Mouse (Mus musculus): Measurements from ENCODE around the gene Ppp1r13b. TPM values are rescaled to one million over a fixed set of nuclear protein-coding genes. Genes with fewer than 3 reads are reported as not detected.

The Ppp1r13b gene
- total and polyA plus RNA-seq, 3 experiments, result 19.7 to 41.7 (median 28.1) TPM

DNA sequence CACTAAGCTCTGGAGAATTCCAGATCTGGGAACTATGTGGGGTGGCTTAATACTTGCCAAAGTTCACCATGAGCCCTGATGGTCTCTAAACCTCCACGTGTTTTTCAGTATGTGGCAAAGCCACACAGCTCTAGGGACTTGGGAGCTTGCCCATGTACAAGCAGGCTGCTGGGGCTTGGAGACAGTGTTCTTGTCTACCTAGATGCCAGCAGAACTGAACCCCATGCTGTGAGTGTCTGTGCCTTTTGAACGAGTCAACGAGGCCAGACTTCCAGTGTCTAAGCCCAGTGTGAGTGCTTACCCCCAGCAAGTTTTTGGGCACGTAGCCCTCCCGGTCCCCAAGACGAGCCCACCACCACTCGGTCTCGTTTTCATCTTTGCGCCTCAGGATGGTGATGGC lies 78.0 kb downstream of the Ppp1r13b start:
- TF ChIP-seq CTCF (IDR thresholded peaks at IDR 0.05; ENCODE audit: low read depth, low read length) (no peak), GATA1 (IDR thresholded peaks at IDR 0.05; ENCODE audit: borderline replicate concordance, low read length) (no peak), POLR2AphosphoS5 (IDR thresholded peaks at IDR 0.05; ENCODE audit: insufficient replicate concordance, low read depth, low read length) (no peak), GATA2 (IDR thresholded peaks at IDR 0.05; ENCODE audit: borderline replicate concordance, low read depth, low read length) (no peak), TAL1 (conservative IDR thresholded peaks at IDR 0.05; ENCODE audit: low read depth, low read length) (no peak)
- ATAC-seq (ENCODE audit: extremely low read depth, insufficient number of reproducible peaks, low FRiP score, poor library complexity, severe bottlenecking), result no peak
- no peak for DNase-seq (ENCODE audit: low spot score)
- no peak overlapping the region for H3K4me3 ChIP-seq (ENCODE audit: low read depth, low read length)
- H3K36me3 ChIP-seq (replicated peaks), result peaks cover 100% of the 10 kb centered on the region
- no peaks in the 10 kb centered on the region for H3K27me3 ChIP-seq (ENCODE audit: insufficient read depth, low read length)
- peaks cover 21% of the 10 kb centered on the region for H3K4me1 ChIP-seq (ENCODE audit: insufficient read depth, low read depth, low read length)
- H3K9me3 ChIP-seq (replicated peaks), result no peaks in the 10 kb centered on the region

- H3K36me3 ChIP-seq (replicated peaks), result peaks cover 100% of the 10 kb centered on the region
Measured at GRCm38 (mm10) chr12:111829447-111829846, 78.5 kb downstream of the Ppp1r13b start.

DNA sequence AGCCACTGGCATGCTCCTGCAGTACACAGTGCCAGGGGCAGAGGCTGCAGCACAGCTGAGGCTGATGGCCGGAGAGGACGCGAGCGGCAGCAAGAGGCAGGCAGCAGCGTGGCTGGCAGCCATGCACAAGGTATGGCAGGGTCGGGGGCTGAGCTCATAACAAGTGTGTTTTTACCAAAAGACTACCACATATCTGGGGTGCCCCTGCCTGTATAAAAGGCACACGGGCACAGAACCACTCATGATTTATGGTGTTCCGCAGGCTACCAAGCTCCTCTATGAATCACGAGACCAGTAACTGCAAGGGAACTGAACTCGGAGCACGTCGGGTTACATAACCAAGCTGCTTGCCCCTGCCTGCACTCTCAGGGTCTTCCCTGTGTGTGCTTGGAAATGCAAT lies 80.4 kb downstream of the Ppp1r13b start:
- ATAC-seq (ENCODE audit: extremely low read depth, insufficient number of reproducible peaks, low FRiP score, poor library complexity, severe bottlenecking), result no peak
- Histone ChIP-seq H3K36me3 (replicated peaks) (peaks cover 100% of the 10 kb centered on the region), H3K4me1 (ENCODE audit: insufficient read depth, low read depth, low read length) (peaks cover 18% of the 10 kb centered on the region), H3K9me3 (replicated peaks) (no peaks in the 10 kb centered on the region), H3K4me3 (ENCODE audit: low read depth, low read length) (no peak overlapping the region), H3K27me3 (ENCODE audit: insufficient read depth, low read length) (no peaks in the 10 kb centered on the region)
- no peak for DNase-seq (ENCODE audit: low spot score)
- no peak for TF ChIP-seq CTCF (IDR thresholded peaks at IDR 0.05; ENCODE audit: low read depth, low read length)
- no peak for TF ChIP-seq GATA2 (IDR thresholded peaks at IDR 0.05; ENCODE audit: borderline replicate concordance, low read depth, low read length)
- TF ChIP-seq TAL1 (conservative IDR thresholded peaks at IDR 0.05; ENCODE audit: low read depth, low read length), result no peak
- TF ChIP-seq POLR2AphosphoS5 (IDR thresholded peaks at IDR 0.05; ENCODE audit: insufficient replicate concordance, low read depth, low read length), result no peak

More at GRCm38 (mm10) chr12:111829447-111829846, 78.5 kb downstream of the Ppp1r13b start:
- Histone ChIP-seq H3K9me3 (replicated peaks) (no peaks in the 10 kb centered on the region), H3K4me1 (ENCODE audit: insufficient read depth, low read depth, low read length) (peaks cover 21% of the 10 kb centered on the region), H3K27me3 (ENCODE audit: insufficient read depth, low read length) (no peaks in the 10 kb centered on the region), H3K4me3 (ENCODE audit: low read depth, low read length) (no peak overlapping the region)
- no peak for TF ChIP-seq GATA2 (IDR thresholded peaks at IDR 0.05; ENCODE audit: borderline replicate concordance, low read depth, low read length)
- TF ChIP-seq POLR2AphosphoS5 (IDR thresholded peaks at IDR 0.05; ENCODE audit: insufficient replicate concordance, low read depth, low read length), result no peak; the same call in 1 of the 2 replicates
- no peak for TF ChIP-seq TAL1 (conservative IDR thresholded peaks at IDR 0.05; ENCODE audit: low read depth, low read length)
- no peak for TF ChIP-seq CTCF (IDR thresholded peaks at IDR 0.05; ENCODE audit: low read depth, low read length)
- no peak for TF ChIP-seq GATA1 (IDR thresholded peaks at IDR 0.05; ENCODE audit: borderline replicate concordance, low read length)
- DNase-seq (ENCODE audit: low spot score) (no peak), ATAC-seq (ENCODE audit: extremely low read depth, insufficient number of reproducible peaks, low FRiP score, poor library complexity, severe bottlenecking) (no peak)

- Histone ChIP-seq H3K4me3 (ENCODE audit: low read depth, low read length) (no peak overlapping the region), H3K4me1 (ENCODE audit: insufficient read depth, low read depth, low read length) (peaks cover 45% of the 10 kb centered on the region), H3K9me3 (replicated peaks) (no peaks in the 10 kb centered on the region), H3K27me3 (ENCODE audit: insufficient read depth, low read length) (no peaks in the 10 kb centered on the region), H3K36me3 (replicated peaks) (peaks cover 95% of the 10 kb centered on the region)
- TF ChIP-seq CTCF (IDR thresholded peaks at IDR 0.05; ENCODE audit: low read depth, low read length) (no peak), TAL1 (conservative IDR thresholded peaks at IDR 0.05; ENCODE audit: low read depth, low read length) (no peak), POLR2AphosphoS5 (IDR thresholded peaks at IDR 0.05; ENCODE audit: insufficient replicate concordance, low read depth, low read length) (no peak), GATA2 (IDR thresholded peaks at IDR 0.05; ENCODE audit: borderline replicate concordance, low read depth, low read length) (no peak), GATA1 (IDR thresholded peaks at IDR 0.05; ENCODE audit: borderline replicate concordance, low read length) (no peak)
- ATAC-seq (ENCODE audit: extremely low read depth, insufficient number of reproducible peaks, low FRiP score, poor library complexity, severe bottlenecking), result no peak
- no peak for DNase-seq (ENCODE audit: low spot score)
Measured at GRCm38 (mm10) chr12:111821931-111822330, 86.0 kb downstream of the Ppp1r13b start.

- H3K27me3 ChIP-seq (ENCODE audit: insufficient read depth, low read length), result no peaks in the 10 kb centered on the region
- TF ChIP-seq GATA1 (IDR thresholded peaks at IDR 0.05; ENCODE audit: borderline replicate concordance, low read length), result no peak
- no peak for TF ChIP-seq CTCF (IDR thresholded peaks at IDR 0.05; ENCODE audit: low read depth, low read length)
- no peak for TF ChIP-seq TAL1 (conservative IDR thresholded peaks at IDR 0.05; ENCODE audit: low read depth, low read length)
- peaks cover 57% of the 10 kb centered on the region for H3K4me1 ChIP-seq (ENCODE audit: insufficient read depth, low read depth, low read length)
- peaks cover 95% of the 10 kb centered on the region for H3K36me3 ChIP-seq (replicated peaks)
- H3K4me3 ChIP-seq (ENCODE audit: low read depth, low read length), result peak overlapping the region; percentile 0; the same call in 1 of the 2 replicates
- no peaks in the 10 kb centered on the region for H3K9me3 ChIP-seq (replicated peaks)
- ATAC-seq (ENCODE audit: extremely low read depth, insufficient number of reproducible peaks, low FRiP score, poor library complexity, severe bottlenecking) (no peak), DNase-seq (ENCODE audit: low spot score) (no peak)
Measured at GRCm38 (mm10) chr12:111820708-111821107, 87.2 kb downstream of the Ppp1r13b start.

GRCm38 (mm10) chr12:111819936-111820335 lies 88.0 kb downstream of the Ppp1r13b start:
- H3K4me1 ChIP-seq (ENCODE audit: insufficient read depth, low read depth, low read length), result peaks cover 65% of the 10 kb centered on the region
- no peaks in the 10 kb centered on the region for H3K9me3 ChIP-seq (replicated peaks)
- ATAC-seq (ENCODE audit: extremely low read depth, insufficient number of reproducible peaks, low FRiP score, poor library complexity, severe bottlenecking), result no peak
- TF ChIP-seq TAL1 (conservative IDR thresholded peaks at IDR 0.05; ENCODE audit: low read depth, low read length) (no peak), GATA1 (IDR thresholded peaks at IDR 0.05; ENCODE audit: borderline replicate concordance, low read length) (no peak), CTCF (IDR thresholded peaks at IDR 0.05; ENCODE audit: low read depth, low read length) (no peak), GATA2 (IDR thresholded peaks at IDR 0.05; ENCODE audit: borderline replicate concordance, low read depth, low read length) (no peak), POLR2AphosphoS5 (IDR thresholded peaks at IDR 0.05; ENCODE audit: insufficient replicate concordance, low read depth, low read length) (no peak)
- no peak overlapping the region; the same call in 1 of the 2 replicates for H3K4me3 ChIP-seq (ENCODE audit: low read depth, low read length)
- no peaks in the 10 kb centered on the region for H3K27me3 ChIP-seq (ENCODE audit: insufficient read depth, low read length)
- DNase-seq (ENCODE audit: low spot score), result no peak
- H3K36me3 ChIP-seq (replicated peaks), result peaks cover 93% of the 10 kb centered on the region
